Mouse (Mus musculus): Measurements from ENCODE around the gene Smndc1. TPM values are rescaled to one million over a fixed set of nuclear protein-coding genes. Genes with fewer than 3 reads are reported as not detected.

The Smndc1 gene
- total and polyA plus RNA-seq, 2 experiments from 2014 or later = 9.0 to 32.0 TPM

DNA sequence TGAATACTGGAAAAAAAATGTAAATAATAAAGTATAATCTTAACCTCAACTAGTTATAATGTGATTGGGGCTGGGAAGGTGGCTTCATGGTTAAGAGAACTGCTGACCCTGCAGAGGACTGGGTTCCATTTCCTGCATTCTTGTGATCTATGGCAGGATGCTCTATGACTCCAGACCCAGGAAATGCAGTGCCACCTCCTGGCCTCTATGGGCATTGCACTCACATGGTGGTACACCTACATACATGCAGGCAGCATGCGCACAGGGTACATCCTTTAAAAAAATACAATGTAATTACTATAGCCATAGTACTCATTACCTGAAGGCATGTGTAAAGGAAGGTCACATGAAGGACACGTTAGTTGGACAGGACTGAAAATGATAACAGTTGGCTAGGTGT is 27.4 kb downstream of the Smndc1 start:
- ATAC-seq (ENCODE audit: insufficient read depth, low read depth) = no peak
- peaks cover 25% of the 10 kb centered on the region for H3K4me1 ChIP-seq (ENCODE audit: control insufficient read depth, insufficient read depth)
- peak; percentile 44 for TF ChIP-seq CTCF (IDR thresholded peaks at IDR 0.05; ENCODE audit: low read depth)
- TF ChIP-seq EP300 (IDR thresholded peaks at IDR 0.05; ENCODE audit: low read depth) = no peak
- H3K4me2 ChIP-seq (ENCODE audit: low read depth, low read length) = no peak overlapping the region
- H3K4me3 ChIP-seq (ENCODE audit: low read depth, low read length) = no peak overlapping the region
- 33% methylated on average over 2 of the region's 2 CpGs for WGBS
- no peaks in the 10 kb centered on the region for H3K27me3 ChIP-seq (ENCODE audit: control insufficient read depth, insufficient read depth, low read length)
- H3K9ac ChIP-seq (replicated peaks; ENCODE audit: low read depth, low read length) = no peak overlapping the region
- no peaks in the 10 kb centered on the region for H3K9me3 ChIP-seq (replicated peaks; ENCODE audit: control insufficient read depth, low read length)
- DNase-seq (ENCODE audit: low spot score) = no peak
- H3K27ac ChIP-seq (ENCODE audit: low read depth) = no peak overlapping the region
- H3K36me3 ChIP-seq (replicated peaks; ENCODE audit: control insufficient read depth, insufficient read depth, low read length) = no peaks in the 10 kb centered on the region

DNA sequence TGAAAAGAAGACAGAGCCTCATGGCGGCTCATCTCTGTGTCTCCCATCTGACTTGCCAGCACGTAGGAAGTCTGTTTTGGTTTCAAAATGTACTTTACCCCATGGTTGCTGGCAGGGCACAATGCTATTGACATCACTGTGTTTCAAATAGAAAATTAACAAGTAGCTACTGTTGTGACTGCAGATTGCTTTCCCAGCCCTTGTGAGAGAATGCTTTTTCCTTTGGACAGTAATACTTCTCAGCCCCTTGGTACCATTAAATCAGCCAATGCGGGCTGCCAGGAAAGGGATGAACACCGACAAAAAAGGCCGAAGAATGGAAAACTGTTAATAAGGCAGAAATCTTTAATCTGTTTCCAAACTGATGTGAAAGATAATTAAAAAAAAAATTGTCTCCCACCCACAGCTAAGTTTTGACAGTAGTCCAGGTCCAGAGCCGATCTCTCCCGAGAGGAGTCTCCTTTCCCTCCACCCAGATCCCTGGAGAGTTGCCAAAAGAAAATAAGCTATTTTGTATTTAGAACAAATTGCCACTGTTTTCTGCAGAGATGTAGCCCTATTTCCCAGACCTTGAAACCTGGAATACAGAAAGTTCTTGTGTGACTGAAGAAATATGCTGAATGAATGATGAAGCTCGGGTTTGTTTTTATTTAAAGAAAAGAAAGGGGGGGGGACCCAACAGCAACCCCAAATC is 30.0 kb downstream of the Smndc1 start:
- no peak overlapping the region for H3K27ac ChIP-seq (ENCODE audit: low read depth)
- H3K36me3 ChIP-seq (replicated peaks; ENCODE audit: control insufficient read depth, insufficient read depth, low read length) = no peaks in the 10 kb centered on the region
- no peak for TF ChIP-seq CTCF (IDR thresholded peaks at IDR 0.05; ENCODE audit: low read depth)
- TF ChIP-seq EP300 (IDR thresholded peaks at IDR 0.05; ENCODE audit: low read depth) = no peak
- peak overlapping the region; percentile 47 for H3K4me2 ChIP-seq (ENCODE audit: low read depth, low read length)
- no peaks in the 10 kb centered on the region for H3K9me3 ChIP-seq (replicated peaks; ENCODE audit: control insufficient read depth, low read length)
- H3K9ac ChIP-seq (replicated peaks; ENCODE audit: low read depth, low read length) = no peak overlapping the region
- no peaks in the 10 kb centered on the region for H3K27me3 ChIP-seq (ENCODE audit: control insufficient read depth, insufficient read depth, low read length)
- 61% methylated on average over 8 of the region's 8 CpGs for WGBS
- H3K4me1 ChIP-seq (ENCODE audit: control insufficient read depth, insufficient read depth) = peaks cover 17% of the 10 kb centered on the region
- DNase-seq (ENCODE audit: low spot score) (no peak), ATAC-seq (ENCODE audit: insufficient read depth, low read depth) (no peak)
- H3K4me3 ChIP-seq (ENCODE audit: low read depth, low read length) = 0 out of 2 replicates have a peak overlapping the region, but pooled peaks have one; percentile 21

DNA sequence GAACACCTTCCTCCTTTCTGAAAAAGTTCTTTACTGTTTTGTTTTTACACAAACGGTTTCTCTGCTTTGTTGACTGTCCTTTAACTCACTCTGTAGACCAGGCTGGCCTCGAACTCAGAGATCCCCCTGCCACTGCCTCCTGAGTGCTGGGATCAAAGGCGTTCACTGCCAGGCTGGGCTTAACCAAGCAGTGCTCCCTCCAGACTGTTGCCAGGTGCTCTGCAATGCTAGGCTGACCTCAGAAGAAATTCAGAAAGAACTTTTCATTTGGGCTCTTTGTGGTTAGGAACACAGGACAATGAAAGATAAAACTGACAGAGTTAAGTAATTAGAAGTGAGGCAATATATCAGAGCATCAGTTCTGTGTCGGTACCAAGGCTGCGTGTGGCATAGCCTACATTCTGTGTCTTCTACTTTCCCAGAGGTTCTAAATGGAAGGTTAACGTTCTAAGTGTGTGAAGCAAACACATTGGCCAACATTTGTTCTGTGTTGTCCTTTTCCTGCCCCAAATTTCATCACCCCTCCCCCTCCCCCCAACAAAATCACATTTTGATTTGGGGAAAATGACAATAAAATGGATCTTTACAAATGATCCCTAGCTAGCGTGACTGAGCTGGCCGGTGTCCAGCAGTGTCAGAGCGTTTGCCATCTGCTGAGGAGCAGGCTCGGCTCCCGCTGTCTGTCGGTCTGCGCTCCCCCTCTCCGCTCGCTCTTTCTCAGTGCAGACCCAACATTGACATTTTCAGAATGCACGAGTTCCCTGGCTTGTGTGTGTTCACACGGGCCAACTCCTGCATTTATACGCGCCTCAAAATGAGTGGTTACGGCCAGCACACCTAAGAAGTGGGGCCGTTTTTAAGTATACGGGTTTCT is 31.0 kb downstream of the Smndc1 start:
- Histone ChIP-seq H3K27me3 (ENCODE audit: control insufficient read depth, insufficient read depth, low read length) (no peaks in the 10 kb centered on the region), H3K4me3 (ENCODE audit: low read depth, low read length) (peak overlapping the region; percentile 21), H3K4me2 (ENCODE audit: low read depth, low read length) (peak overlapping the region; percentile 47), H3K9me3 (replicated peaks; ENCODE audit: control insufficient read depth, low read length) (no peaks in the 10 kb centered on the region), H3K9ac (replicated peaks; ENCODE audit: low read depth, low read length) (peak overlapping the region; percentile 12), H3K36me3 (replicated peaks; ENCODE audit: control insufficient read depth, insufficient read depth, low read length) (no peaks in the 10 kb centered on the region), H3K4me1 (ENCODE audit: control insufficient read depth, insufficient read depth) (0 out of 2 replicates have a peak, but pooled peaks cover 7% of the 10 kb centered on the region), H3K27ac (ENCODE audit: low read depth) (peak overlapping the region; percentile 47; the same call in 1 of the 2 replicates)
- no peak for TF ChIP-seq CTCF (IDR thresholded peaks at IDR 0.05; ENCODE audit: low read depth)
- TF ChIP-seq EP300 (IDR thresholded peaks at IDR 0.05; ENCODE audit: low read depth) = no peak
- DNase-seq (ENCODE audit: low spot score) = no peak
- ATAC-seq (ENCODE audit: insufficient read depth, low read depth) = no peak
- 61% methylated on average over 22 of the region's 22 CpGs for WGBS

DNA sequence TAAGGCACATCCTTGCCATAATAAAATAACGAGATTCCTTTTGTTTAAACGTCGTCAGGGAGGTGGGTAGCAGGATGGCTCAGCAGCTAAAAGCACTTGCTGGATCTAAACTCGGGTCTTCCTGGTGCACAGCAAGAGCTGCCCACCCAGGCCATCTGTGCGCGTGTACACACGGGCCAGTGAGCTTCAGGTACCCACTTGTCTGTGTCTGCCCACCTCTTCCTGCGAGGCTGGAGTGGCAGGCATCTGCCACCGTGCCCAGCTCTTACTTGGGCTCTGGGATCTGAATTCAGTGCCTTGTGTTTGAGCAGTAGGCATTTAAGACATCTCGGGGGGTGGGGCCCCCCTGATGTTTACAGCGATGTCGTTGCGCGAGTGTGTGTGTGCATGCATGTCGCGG is 35.3 kb downstream of the Smndc1 start:
- H3K9ac ChIP-seq (replicated peaks; ENCODE audit: low read depth, low read length) = no peak overlapping the region
- no peak overlapping the region for H3K4me2 ChIP-seq (ENCODE audit: low read depth, low read length)
- no peak overlapping the region for H3K4me3 ChIP-seq (ENCODE audit: low read depth, low read length)
- H3K4me1 ChIP-seq (ENCODE audit: control insufficient read depth, insufficient read depth) = 0 out of 2 replicates have a peak, but pooled peaks cover 2% of the 10 kb centered on the region
- 0 out of 2 replicates have a peak, but pooled peaks cover 14% of the 10 kb centered on the region for H3K36me3 ChIP-seq (replicated peaks; ENCODE audit: control insufficient read depth, insufficient read depth, low read length)
- no peak for DNase-seq (ENCODE audit: low spot score)
- no peak for ATAC-seq (ENCODE audit: insufficient read depth, low read depth)
- no peak overlapping the region for H3K27ac ChIP-seq (ENCODE audit: low read depth)
- 86% methylated on average over 16 of the region's 16 CpGs for WGBS
- H3K9me3 ChIP-seq (replicated peaks; ENCODE audit: control insufficient read depth, low read length) = no peaks in the 10 kb centered on the region
- no peaks in the 10 kb centered on the region for H3K27me3 ChIP-seq (ENCODE audit: control insufficient read depth, insufficient read depth, low read length)
- no peak for TF ChIP-seq EP300 (IDR thresholded peaks at IDR 0.05; ENCODE audit: low read depth)
- TF ChIP-seq CTCF (IDR thresholded peaks at IDR 0.05; ENCODE audit: low read depth) = no peak

DNA sequence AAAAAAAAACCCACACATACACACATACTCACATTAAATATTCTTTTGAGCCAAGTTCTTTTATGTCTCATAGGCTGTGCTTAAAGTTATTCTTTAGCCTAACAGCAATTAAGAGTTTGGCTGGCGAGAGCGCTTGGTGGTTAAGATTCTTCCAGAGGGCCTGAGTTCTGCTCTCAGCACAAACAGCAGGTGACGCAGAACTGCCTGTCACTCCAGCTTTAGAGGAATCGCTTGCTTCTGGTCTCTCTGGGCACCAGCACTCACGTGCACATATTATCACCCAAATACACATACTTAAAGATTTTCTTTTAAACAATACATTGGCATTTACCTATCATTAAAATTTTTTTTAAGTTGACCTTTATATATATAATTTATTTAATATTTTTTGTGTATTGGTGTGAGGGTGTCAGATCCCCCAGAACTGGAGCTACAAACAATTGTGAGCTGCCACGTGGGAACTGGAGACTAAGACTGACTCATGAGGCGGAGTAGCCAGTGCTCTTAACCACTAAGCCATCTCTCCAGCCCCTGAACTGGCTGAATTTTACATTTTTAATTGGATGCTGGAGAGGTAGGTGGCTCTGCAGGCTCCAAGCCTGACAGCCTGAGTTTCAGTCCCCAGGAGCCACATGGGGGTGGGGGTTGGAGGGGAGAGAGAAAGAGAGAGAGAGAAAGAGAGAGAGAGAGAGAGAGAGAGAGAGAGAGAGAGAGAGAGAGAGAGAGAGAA is 35.9 kb downstream of the Smndc1 start:
- Histone ChIP-seq H3K27me3 (ENCODE audit: control insufficient read depth, insufficient read depth, low read length) (no peaks in the 10 kb centered on the region), H3K27ac (ENCODE audit: low read depth) (no peak overlapping the region), H3K9me3 (replicated peaks; ENCODE audit: control insufficient read depth, low read length) (no peaks in the 10 kb centered on the region), H3K9ac (replicated peaks; ENCODE audit: low read depth, low read length) (no peak overlapping the region), H3K4me1 (ENCODE audit: control insufficient read depth, insufficient read depth) (no peaks in the 10 kb centered on the region), H3K4me3 (ENCODE audit: low read depth, low read length) (no peak overlapping the region), H3K4me2 (ENCODE audit: low read depth, low read length) (no peak overlapping the region), H3K36me3 (replicated peaks; ENCODE audit: control insufficient read depth, insufficient read depth, low read length) (0 out of 2 replicates have a peak, but pooled peaks cover 14% of the 10 kb centered on the region)
- 79% methylated on average over 7 of the region's 7 CpGs for WGBS
- TF ChIP-seq CTCF (IDR thresholded peaks at IDR 0.05; ENCODE audit: low read depth) (no peak), EP300 (IDR thresholded peaks at IDR 0.05; ENCODE audit: low read depth) (no peak)
- ATAC-seq (ENCODE audit: insufficient read depth, low read depth) = no peak
- DNase-seq (ENCODE audit: low spot score) = no peak
